Mouse (Mus musculus) R1 (cell line): ENCODE measurements at regions not wholly inside any gene's neighbourhood (a gene's known extent, or its start where the extent isn't known, plus 50 kb on each side); places are given as distances from the start of the nearest gene placed in this dataset.
"Not testable (repeated sequence)": the region's sequence is repeated elsewhere in the genome, so short reads cannot be mapped to it uniquely, and the experiment has no call there.

Experiments
- DNase-seq: peaks from one replicate; pipeline ENCODE4 v3.0.0-alpha.2; 2018; ENCODE audit warnings: low read depth, low spot score

DNA sequence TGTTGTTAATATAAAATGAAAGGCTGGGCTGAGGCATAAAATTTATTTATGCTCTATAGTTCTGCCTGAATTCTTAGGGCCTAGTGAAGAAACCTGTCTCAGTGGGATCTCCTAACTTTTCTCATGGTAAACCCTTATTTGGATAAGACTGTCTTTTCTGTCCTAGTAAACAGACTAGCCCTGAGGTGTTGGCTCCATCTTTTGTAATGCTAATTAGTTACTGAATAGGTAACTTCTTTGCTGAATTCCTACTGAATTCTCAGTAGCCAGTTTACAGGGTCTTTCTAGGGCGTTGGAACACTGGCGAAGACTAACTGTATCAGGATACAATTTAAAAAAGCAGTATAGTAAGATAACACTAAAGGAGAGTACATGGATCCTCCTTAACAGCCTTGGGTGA is 425.0 kb upstream of the Arhgef26 start:
- peak; percentile 87 for DNase-seq

DNA sequence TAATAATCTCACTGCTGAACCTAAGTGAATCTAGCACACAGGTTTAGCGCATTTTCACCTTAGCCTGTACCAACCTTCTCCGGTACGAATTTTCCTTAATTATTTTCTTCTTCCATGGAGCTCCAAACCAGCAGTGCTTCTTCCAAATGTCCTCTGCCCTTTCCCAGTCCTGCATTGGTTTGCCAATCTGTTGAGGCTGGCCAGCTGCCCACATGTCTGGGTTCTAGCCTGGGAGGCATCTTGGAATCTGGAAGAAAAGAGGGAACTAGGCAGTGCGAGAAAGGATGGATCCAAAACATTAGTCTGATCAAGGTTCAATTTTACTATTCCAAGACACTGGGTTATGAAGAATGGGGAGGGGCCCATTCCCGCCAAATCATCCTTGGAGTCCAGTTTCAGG is 422.0 kb upstream of the Arhgef26 start:
- not testable (repeated sequence) for DNase-seq
